Mouse (Mus musculus) CH12.LX (cell line): ENCODE results near the gene Stxbp2.

ENCODE experiments used
- BHLHE40 ChIP-seq: IDR thresholded peaks from 2 replicates; pipeline ENCODE4 v1.6.1; 2011; ENCODE audit warnings: mild to moderate bottlenecking, low read depth, low read length, improper control_type of control experiment
- CHD2 ChIP-seq: IDR thresholded peaks from 2 replicates; pipeline ENCODE4 v1.6.1; 2011; ENCODE audit warnings: low read length, improper control_type of control experiment
- CTCF ChIP-seq, 2 experiments: IDR thresholded peaks in 1 of 2; conservative IDR thresholded peaks in 1 of 2; 2 replicates each; pipeline ENCODE4 v1.5.1; 2011 to 2012; ENCODE audit warnings: low read depth in 2 of 2, low read length in 2 of 2, improper control_type of control experiment in 1 of 2, inconsistent platforms in 1 of 2, mild to moderate bottlenecking in 1 of 2, moderate library complexity in 1 of 2
- EP300 ChIP-seq: IDR thresholded peaks from 2 replicates; pipeline ENCODE4 v1.6.1; 2011; ENCODE audit warnings: low read length, improper control_type of control experiment
- KAT2A ChIP-seq: IDR thresholded peaks from 2 replicates; pipeline ENCODE4 v1.6.1; 2012; ENCODE audit warnings: low read length, improper control_type of control experiment, inconsistent platforms; ENCODE audit not compliant: insufficient replicate concordance
- MAX ChIP-seq: IDR thresholded peaks from 2 replicates; pipeline ENCODE4 v1.6.1; 2011; ENCODE audit warnings: low read length, improper control_type of control experiment
- MAZ ChIP-seq: IDR thresholded peaks from 2 replicates; pipeline ENCODE4 v1.6.1; 2012; ENCODE audit warnings: low read depth, mild to moderate bottlenecking, inconsistent platforms, low read length, improper control_type of control experiment, moderate library complexity
- NRF1 ChIP-seq: IDR thresholded peaks from 2 replicates; pipeline ENCODE4 v1.6.1; 2014; ENCODE audit warnings: low read depth, mild to moderate bottlenecking, inconsistent platforms, low read length, improper control_type of control experiment, moderate library complexity
- SMC3 ChIP-seq: IDR thresholded peaks from 2 replicates; pipeline ENCODE4 v1.6.1; 2011; ENCODE audit warnings: low read depth, low read length, improper control_type of control experiment
- TCF12 ChIP-seq: IDR thresholded peaks from 2 replicates; pipeline ENCODE4 v1.6.1; 2014; ENCODE audit warnings: low read depth, mild to moderate bottlenecking, inconsistent platforms, low read length, improper control_type of control experiment
- ZC3H11A ChIP-seq: IDR thresholded peaks from 2 replicates; pipeline ENCODE4 v1.6.1; 2012; ENCODE audit warnings: low read depth, mild to moderate bottlenecking, inconsistent platforms, low read length, improper control_type of control experiment

DNA sequence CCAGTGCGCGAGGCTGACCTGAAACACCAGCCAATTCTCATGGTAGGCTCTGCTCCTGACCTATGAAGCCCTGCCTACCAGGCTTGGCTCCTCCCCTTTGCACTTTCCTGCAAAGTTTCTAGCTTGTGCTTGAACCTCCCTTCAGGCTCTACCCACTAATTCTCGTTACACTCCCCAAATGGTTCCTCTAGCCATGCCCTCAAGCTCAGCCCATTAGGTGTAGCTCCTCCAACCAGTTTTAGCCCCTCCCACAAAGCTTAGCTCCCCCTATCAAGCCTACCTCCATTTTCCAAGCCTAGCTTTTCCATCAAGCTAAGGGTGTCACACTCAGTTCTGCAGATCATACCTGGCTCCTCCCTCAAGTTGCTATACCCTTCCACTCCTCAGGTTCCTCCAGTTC is 32.7 kb upstream of the Stxbp2 start:
- TF ChIP-seq ZC3H11A: no peak
- no peak for TF ChIP-seq CHD2
- no peak for TF ChIP-seq EP300
- no peak for TF ChIP-seq TCF12
- TF ChIP-seq CTCF (conservative IDR thresholded peaks at IDR 0.05 in 1 of 2, IDR thresholded peaks at IDR 0.05 in 1 of 2; ENCODE audit: low read depth in 2 of 2, low read length in 2 of 2): no peak
- no peak for TF ChIP-seq MAZ
- no peak for TF ChIP-seq SMC3
- no peak for TF ChIP-seq BHLHE40
- no peak for TF ChIP-seq MAX
- TF ChIP-seq NRF1: no peak
- no peak for TF ChIP-seq KAT2A
